Mouse (Mus musculus): Measurements from ENCODE around the gene Atp9a.

DNA sequence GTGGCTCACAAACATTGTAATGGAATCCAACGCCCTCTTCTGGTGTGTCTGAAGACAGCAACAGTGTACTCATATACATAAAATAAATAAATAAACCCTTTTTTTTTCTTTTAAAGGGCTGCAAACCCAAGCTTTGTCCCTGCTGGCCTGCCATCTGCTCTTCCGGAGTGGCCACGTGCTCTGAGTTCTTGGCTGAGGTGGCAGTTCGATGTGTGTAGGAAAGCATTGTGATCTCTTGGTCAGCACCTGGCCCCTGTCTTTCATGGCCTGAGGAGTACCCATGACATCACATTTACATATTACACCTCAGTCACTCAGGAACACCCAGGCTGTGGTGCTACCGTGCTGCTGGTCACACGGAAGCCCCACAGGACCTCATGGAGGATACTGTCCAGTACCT is 109.7 kb downstream of the Atp9a start:
- no peak for TF ChIP-seq EP300 (IDR thresholded peaks at IDR 0.05; ENCODE audit: low read depth)
- TF ChIP-seq CTCF (IDR thresholded peaks at IDR 0.05; ENCODE audit: low read depth), result no peak

Measured in liver, embryonic 14.5 days (tissue).